Mouse (Mus musculus) liver, postnatal 0 days (tissue): ENCODE results near the gene Eva1b.

Experiments used
- CTCF ChIP-seq: sonication (generic); IDR thresholded peaks from 2 replicates; pipeline ENCODE4 v1.5.1; 2016; ENCODE audit warnings: antibody characterized with exemption, low read depth
- EP300 ChIP-seq: IDR thresholded peaks from 2 replicates; pipeline ENCODE4 v1.6.1; 2016; ENCODE audit warnings: antibody characterized with exemption, low read depth, mild to moderate bottlenecking

DNA sequence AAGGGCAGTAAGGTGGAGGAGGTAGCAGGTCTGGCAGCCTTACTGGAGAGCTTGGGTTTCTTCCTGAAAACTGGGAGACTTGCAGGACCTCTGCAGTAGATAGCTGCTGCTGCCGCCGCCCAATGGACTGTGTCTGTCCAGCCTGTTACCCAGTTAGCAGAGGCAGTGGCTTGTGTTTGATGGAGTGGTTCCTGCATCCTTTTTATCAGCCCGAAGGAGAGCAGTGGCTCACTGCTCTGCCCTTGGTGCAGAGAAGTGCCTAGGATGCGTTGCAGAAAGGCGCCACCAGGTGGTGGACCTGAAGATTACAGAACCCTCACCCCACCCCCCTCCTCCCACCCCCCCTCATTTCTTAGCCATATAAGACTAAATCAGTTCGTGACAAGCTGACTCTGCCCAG, 33.6 kb upstream of the Eva1b start:
- TF ChIP-seq CTCF (peak; percentile 72), EP300 (no peak)
